Mouse (Mus musculus): ENCODE results near the gene Pld3. TPM values are rescaled to one million over a fixed set of nuclear protein-coding genes. Genes with fewer than 3 reads are reported as not detected.

Gene Pld3
- polyA plus RNA-seq (2017; shearing (Covaris generic)): 197 TPM

GRCm38 (mm10) chr7:27552931-27553513 is at the start of gene Pld3, which contains the start of gene 2310022A10Rik:
TSS of gene Pld3 (minus strand) at chr7:27553218.
TSS of gene 2310022A10Rik (plus strand) at chr7:27553233.

GRCm38 (mm10) chr7:27591266-27592216 is 38.5 kb upstream of the Pld3 start, which contains the start of gene Akt2:
TSS of gene Akt2 (plus strand) at chr7:27591552.

DNA sequence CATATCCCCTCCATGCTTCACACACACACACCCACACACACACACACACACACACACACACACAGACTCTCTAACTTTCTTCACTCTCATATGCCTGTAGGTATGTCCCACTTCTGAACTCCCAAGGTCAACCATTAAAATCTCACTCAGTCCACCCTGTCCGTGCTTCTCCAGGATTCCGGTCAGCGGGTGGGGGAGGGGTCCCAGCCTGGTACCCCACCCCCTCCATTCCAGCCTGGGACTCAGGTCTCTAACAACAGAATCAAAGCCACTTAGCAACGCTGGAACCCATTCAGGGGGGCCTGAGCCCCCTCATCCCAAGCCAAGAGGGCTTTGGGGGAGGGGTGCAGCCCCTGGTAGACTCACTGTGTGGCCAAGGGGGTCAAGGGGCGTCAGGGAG is 30.1 kb downstream of the Pld3 start, which contains the start of gene Hipk4:
TSS of gene Hipk4 (plus strand) at position 301 of the 400 bp plus-strand sequence.

GRCm38 (mm10) chr7:27499036-27499435 is 54.0 kb downstream of the Pld3 start, which contains the start of gene Prx:
TSS of gene Prx (plus strand) at chr7:27499324.

GRCm38 (mm10) chr7:27486770-27487697 is 66.0 kb downstream of the Pld3 start, which contains the start of gene Sertad1:
TSS of gene Sertad1 (plus strand) at chr7:27486910.

Other genes with a start within 250 kb of the Pld3 start
- 1.3 TPM for gene Ltbp4, start 215.5 kb downstream of the Pld3 start, polyA plus RNA-seq (2017; shearing (Covaris generic))
- 70.3 TPM for gene Shkbp1, start 197.2 kb downstream of the Pld3 start, polyA plus RNA-seq (2017; shearing (Covaris generic))
- gene Gm20479, start 195.8 kb downstream of the Pld3 start, polyA plus RNA-seq (2017; shearing (Covaris generic)): not detected
- gene Sptbn4, start 105.5 kb downstream of the Pld3 start, polyA plus RNA-seq (2017; shearing (Covaris generic)): 0.32 TPM
- gene Blvrb, start 105.2 kb downstream of the Pld3 start, polyA plus RNA-seq (2017; shearing (Covaris generic)): 6.3 TPM
- 24.5 TPM for gene Sertad3, start 79.5 kb downstream of the Pld3 start, polyA plus RNA-seq (2017; shearing (Covaris generic))
- gene Sertad1, start 66.3 kb downstream of the Pld3 start, polyA plus RNA-seq (2017; shearing (Covaris generic)): 96.6 TPM
- 0.71 TPM for gene Prx, start 53.9 kb downstream of the Pld3 start, polyA plus RNA-seq (2017; shearing (Covaris generic))
- 0.21 TPM for gene Hipk4, start 30.0 kb downstream of the Pld3 start, polyA plus RNA-seq (2017; shearing (Covaris generic))
- 14.3 TPM for gene 2310022A10Rik, start within 50 bp of the Pld3 start, polyA plus RNA-seq (2017; shearing (Covaris generic))
- 91.2 TPM for gene Akt2, start 38.3 kb upstream of the Pld3 start, polyA plus RNA-seq (2017; shearing (Covaris generic))
- not detected for gene Ttc9b, start 100.7 kb upstream of the Pld3 start, polyA plus RNA-seq (2017; shearing (Covaris generic))
- 12.3 TPM for gene Map3k10, start 121.4 kb upstream of the Pld3 start, polyA plus RNA-seq (2017; shearing (Covaris generic))
- gene Zfp607b, start 136.1 kb upstream of the Pld3 start, polyA plus RNA-seq (2017; shearing (Covaris generic)): 1.3 TPM
- gene Zfp60, start 178.2 kb upstream of the Pld3 start, polyA plus RNA-seq (2017; shearing (Covaris generic)): 5.1 TPM

All from effector memory CD4-positive, alpha-beta T cell, adult 7 months (primary cell).